Comparison of ENCODE assay signal across 14 mouse cellular contexts in the genomic region with DNA sequence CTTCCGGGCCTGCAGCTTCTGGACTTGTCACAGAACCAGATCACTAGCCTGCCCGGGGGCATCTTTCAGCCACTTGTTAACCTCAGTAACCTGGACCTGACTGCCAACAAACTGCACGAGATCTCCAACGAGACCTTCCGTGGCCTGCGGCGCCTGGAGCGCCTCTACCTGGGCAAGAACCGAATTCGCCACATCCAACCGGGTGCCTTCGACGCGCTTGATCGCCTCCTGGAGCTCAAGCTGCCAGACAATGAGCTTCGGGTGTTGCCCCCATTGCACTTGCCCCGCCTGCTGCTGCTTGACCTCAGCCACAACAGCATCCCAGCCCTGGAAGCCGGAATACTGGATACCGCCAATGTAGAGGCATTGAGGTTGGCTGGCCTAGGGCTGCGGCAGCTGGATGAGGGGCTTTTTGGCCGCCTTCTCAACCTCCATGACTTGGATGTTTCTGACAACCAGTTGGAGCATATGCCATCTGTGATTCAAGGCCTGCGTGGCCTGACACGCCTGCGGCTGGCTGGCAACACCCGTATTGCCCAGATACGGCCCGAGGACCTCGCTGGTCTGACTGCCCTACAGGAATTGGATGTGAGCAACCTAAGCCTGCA. TPM values are rescaled to one million over a fixed set of nuclear protein-coding genes. Genes with fewer than 3 reads are reported as not detected.
DNase-seq lines count a peak whose midpoint lies in the region; ATAC-seq and TF ChIP-seq lines count a peak whose summit lies in the region.
"Had no signal": no experiment of that assay in that cellular context is flagged by ENCODE, and none has a peak within 500 bp of the region (broad histone marks: within the 10 kb centered on the region; RNA-seq: fewer than 3 reads in every experiment).

No protein-coding gene starts in this region.

- no peak overlapping the region for H3K4me3 ChIP-seq in heart, adult 2 months
- H3K4me3 ChIP-seq in embryonic facial prominence, embryonic 13.5 days = no peak overlapping the region
- H3K4me3 ChIP-seq in myocyte = no peak overlapping the region
- no peak overlapping the region for H3K4me3 ChIP-seq in forebrain, embryonic 11.5 days (ENCODE audit: low read depth, low read length)
- H3K4me3 ChIP-seq: forebrain, embryonic 12.5 days had no signal

- no peak for TF ChIP-seq CTCF in heart, adult 2 months (IDR thresholded peaks at IDR 0.05)

- H3K4me1 ChIP-seq in heart, adult 2 months (ENCODE audit: control insufficient read depth, insufficient read depth, low read length) = peaks cover 20% of the 10 kb centered on the region
- H3K4me1 ChIP-seq in embryonic facial prominence, embryonic 13.5 days = peaks cover 96% of the 10 kb centered on the region
- peaks cover 1% of the 10 kb centered on the region; the same call in 1 of the 2 replicates for H3K4me1 ChIP-seq in forebrain, embryonic 11.5 days (replicated peaks; ENCODE audit: control insufficient read depth, insufficient read depth, low read length)

- H3K9ac ChIP-seq in heart, adult 2 months (ENCODE audit: low read depth, low read length) = no peak overlapping the region
- no peak overlapping the region for H3K9ac ChIP-seq in embryonic facial prominence, embryonic 13.5 days
- no peak overlapping the region for H3K9ac ChIP-seq in forebrain, embryonic 11.5 days (ENCODE audit: low read length)
- H3K9ac ChIP-seq: forebrain, embryonic 12.5 days had no signal

- peaks cover 3% of the 10 kb centered on the region for H3K79me2 ChIP-seq in heart, adult 2 months (replicated peaks; ENCODE audit: control insufficient read depth, insufficient read depth, low read length)
- H3K79me2 ChIP-seq in myocyte (ENCODE audit: control insufficient read depth, insufficient read depth) = peaks cover 55% of the 10 kb centered on the region

- peak overlapping the region; percentile 68 for H3K27ac ChIP-seq in heart, adult 2 months
- H3K27ac ChIP-seq in embryonic facial prominence, embryonic 13.5 days = 0 out of 2 replicates have a peak overlapping the region, but pooled peaks have one; percentile 85
- no peak overlapping the region for H3K27ac ChIP-seq in forebrain, embryonic 11.5 days (ENCODE audit: low read depth, low read length)
- H3K27ac ChIP-seq: forebrain, embryonic 12.5 days had no signal

- no peaks in the 10 kb centered on the region for H3K36me3 ChIP-seq in heart, adult 2 months (ENCODE audit: control insufficient read depth, insufficient read depth, low read length)
- peaks cover 83% of the 10 kb centered on the region for H3K36me3 ChIP-seq in embryonic facial prominence, embryonic 13.5 days
- peaks cover 23% of the 10 kb centered on the region for H3K36me3 ChIP-seq in myocyte (ENCODE audit: control insufficient read depth, insufficient read depth)
- H3K36me3 ChIP-seq in forebrain, embryonic 11.5 days (ENCODE audit: control insufficient read depth, insufficient read depth, low read length) = no peaks in the 10 kb centered on the region; the same call in 1 of the 2 replicates

- no peaks in the 10 kb centered on the region for H3K27me3 ChIP-seq in heart, adult 2 months (ENCODE audit: control insufficient read depth, insufficient read depth, low read length)
- no peaks in the 10 kb centered on the region for H3K27me3 ChIP-seq in embryonic facial prominence, embryonic 13.5 days
- H3K27me3 ChIP-seq in myocyte (ENCODE audit: control insufficient read depth, insufficient read depth, insufficient read length) = no peaks in the 10 kb centered on the region
- no peaks in the 10 kb centered on the region for H3K27me3 ChIP-seq in forebrain, embryonic 11.5 days (ENCODE audit: control insufficient read depth, insufficient read depth, low read length)
- H3K27me3 ChIP-seq: forebrain, embryonic 12.5 days; Patski had no signal

- TF ChIP-seq POLR2A in heart, adult 2 months (IDR thresholded peaks at IDR 0.05; ENCODE audit: insufficient read depth, low read depth, low read length) = no peak
- TF ChIP-seq POLR2A in myocyte (IDR thresholded peaks at IDR 0.05; ENCODE audit: insufficient read length, low read depth) = no peak

- intact Hi-C loops in heart, adult 2 months (cut with DNase I) = no loop called here
- intact Hi-C loops in heart, postnatal 36 days (cut with DNase I) = no loop called here

- no peak for TF ChIP-seq EP300 in heart, adult 2 months (IDR thresholded peaks at IDR 0.05; ENCODE audit: insufficient read depth, low read depth, low read length)

- DNase-seq in heart, adult 2 months = no peak
- no peak for DNase-seq in heart, postnatal 36 days
- peak; percentile 2 for DNase-seq in lung, postnatal 10 days
- no peak for DNase-seq in lung, adult 18-20 months
- no peak for DNase-seq in forebrain, embryonic 11.5 days (ENCODE audit: low spot score)
- no peak for DNase-seq in ovary, postnatal 10 days (ENCODE audit: low spot score)
- DNase-seq: B cell, adult 2 months; gastrocnemius, postnatal 10 days; lung, adult 2 months had no signal

- H3ac ChIP-seq in myocyte (ENCODE audit: control insufficient read depth, insufficient read length) = no peak overlapping the region

- no peaks in the 10 kb centered on the region for H3K9me3 ChIP-seq in embryonic facial prominence, embryonic 13.5 days
- no peaks in the 10 kb centered on the region for H3K9me3 ChIP-seq in forebrain, embryonic 11.5 days (ENCODE audit: control insufficient read depth, low read length)
- H3K9me3 ChIP-seq: forebrain, embryonic 12.5 days had no signal

- no peak for ATAC-seq in embryonic facial prominence, embryonic 13.5 days (ENCODE audit: insufficient number of reproducible peaks, insufficient read depth, low FRiP score, low TSS enrichment, low read depth)
- no peak for ATAC-seq in forebrain, embryonic 11.5 days (replicated peaks; ENCODE audit: low FRiP score)
- ATAC-seq: Patski had no signal

- H3K4me2 ChIP-seq in embryonic facial prominence, embryonic 13.5 days = no peak overlapping the region; the same call in 1 of the 2 replicates
- H3K4me2 ChIP-seq in myocyte (ENCODE audit: low read depth) = peak overlapping the region; percentile 64
- H3K4me2 ChIP-seq in forebrain, embryonic 11.5 days (ENCODE audit: low read depth, low read length, severe bottlenecking) = no peak overlapping the region
- H3K4me2 ChIP-seq: forebrain, embryonic 12.5 days had no signal

- 84% methylated on average over 28 of the region's 28 CpGs for WGBS in heart, adult 2 months
- WGBS in embryonic facial prominence, embryonic 13.5 days = 85% methylated on average over 28 of the region's 28 CpGs
- WGBS in forebrain, embryonic 11.5 days = 86% methylated on average over 28 of the region's 28 CpGs

TF ChIP-seq in myocyte, 11 proteins besides CTCF, POLR2A, EP300 and RAD21:
- peak in 1 of 3 experiments; percentile 17 for TF ChIP-seq MYOG (IDR thresholded peaks at IDR 0.05; ENCODE audit: control insufficient read depth in 1 of 3, insufficient read depth in 1 of 3, insufficient read length in 2 of 3, low read depth in 2 of 3)
- TF ChIP-seq MAX (IDR thresholded peaks at IDR 0.05; ENCODE audit: low read depth) = no peak

RNA-seq across cellular contexts. Expression of gene Dnaja3, which starts 8.7 kb away (rescaled TPM):
- 100 to 1,000 TPM; 138 to 150 TPM for total RNA-seq in heart, adult 2 months (2021)
- polyA plus RNA-seq in heart, adult 2 months (2012; rRNA removed) = 80.8 and 104 TPM in 2 replicates
- total RNA-seq in heart, postnatal 36 days (2021) = 100 to 1,000 TPM; 143 to 164 TPM
- 54.0 and 58.7 TPM in 2 replicates for polyA plus RNA-seq in embryonic facial prominence, embryonic 13.5 days (2015; fragmentation: Nextera tagmentation; extraction: Ambion mirVana)
- 69.5 TPM for polyA plus RNA-seq in myocyte (2012; fragmentation: generic; extraction: Trizol)
- polyA plus RNA-seq in forebrain, embryonic 11.5 days (2014; fragmentation: Nextera tagmentation; extraction: Ambion mirVana) = 57.7 and 60.7 TPM in 2 replicates

RNA-seq across cellular contexts. Expression of gene Vasn, which starts 8.8 kb away (rescaled TPM):
- 10 to 100 TPM in 1 of 2 experiments, 1 to 10 TPM in 1; 9.2 to 10.5 TPM for total RNA-seq in heart, adult 2 months (2021)
- polyA plus RNA-seq in heart, adult 2 months (2012; rRNA removed) = 23.9 and 24.2 TPM in 2 replicates
- 10 to 100 TPM in 1 of 2 experiments, 1 to 10 TPM in 1; 9.2 to 11.0 TPM for total RNA-seq in heart, postnatal 36 days (2021)
- 29.2 and 30.2 TPM in 2 replicates for polyA plus RNA-seq in embryonic facial prominence, embryonic 13.5 days (2015; fragmentation: Nextera tagmentation; extraction: Ambion mirVana)
- 34.7 TPM for polyA plus RNA-seq in myocyte (2012; fragmentation: generic; extraction: Trizol)
- 7.6 and 7.7 TPM in 2 replicates for polyA plus RNA-seq in forebrain, embryonic 11.5 days (2014; fragmentation: Nextera tagmentation; extraction: Ambion mirVana)
- total RNA-seq: megakaryocyte, adult 5-6 weeks had no signal

RNA-seq across cellular contexts. Expression of gene Pam16, which starts 23.7 kb away (rescaled TPM):
- total RNA-seq in heart, adult 2 months (2021) = 100 to 1,000 TPM; 119 to 165 TPM
- polyA plus RNA-seq in heart, adult 2 months (2012; rRNA removed) = 36.3 and 39.4 TPM in 2 replicates
- 100 to 1,000 TPM; 134 to 150 TPM for total RNA-seq in heart, postnatal 36 days (2021)
- polyA plus RNA-seq in embryonic facial prominence, embryonic 13.5 days (2015; fragmentation: Nextera tagmentation; extraction: Ambion mirVana) = 71.0 and 99.5 TPM in 2 replicates
- 98.6 TPM for polyA plus RNA-seq in myocyte (2012; fragmentation: generic; extraction: Trizol)
- polyA plus RNA-seq in forebrain, embryonic 11.5 days (2014; fragmentation: Nextera tagmentation; extraction: Ambion mirVana) = 87.4 and 91.4 TPM in 2 replicates

RNA-seq across cellular contexts. Expression of gene Coro7, which starts 31.1 kb away (rescaled TPM):
- total RNA-seq in heart, adult 2 months (2021) = 10 to 100 TPM; 14.6 to 15.9 TPM
- 20.8 and 22.8 TPM in 2 replicates for polyA plus RNA-seq in heart, adult 2 months (2012; rRNA removed)
- total RNA-seq in heart, postnatal 36 days (2021) = 10 to 100 TPM; 13.0 to 13.7 TPM
- 16.9 and 17.0 TPM in 2 replicates for polyA plus RNA-seq in embryonic facial prominence, embryonic 13.5 days (2015; fragmentation: Nextera tagmentation; extraction: Ambion mirVana)
- 15.2 TPM for polyA plus RNA-seq in myocyte (2012; fragmentation: generic; extraction: Trizol)
- polyA plus RNA-seq in forebrain, embryonic 11.5 days (2014; fragmentation: Nextera tagmentation; extraction: Ambion mirVana) = 20.5 and 23.3 TPM in 2 replicates

RNA-seq across cellular contexts. Expression of gene Glis2, which starts 54.0 kb away (rescaled TPM):
- total RNA-seq in heart, adult 2 months (2021) = 10 to 100 TPM; 10.0 to 11.1 TPM
- 17.3 and 23.8 TPM in 2 replicates for polyA plus RNA-seq in heart, adult 2 months (2012; rRNA removed)
- total RNA-seq in heart, postnatal 36 days (2021) = 10 to 100 TPM; 16.0 to 16.7 TPM
- polyA plus RNA-seq in embryonic facial prominence, embryonic 13.5 days (2015; fragmentation: Nextera tagmentation; extraction: Ambion mirVana) = 25.3 and 31.2 TPM in 2 replicates
- 29.6 TPM for polyA plus RNA-seq in myocyte (2012; fragmentation: generic; extraction: Trizol)
- 31.3 and 34.5 TPM in 2 replicates for polyA plus RNA-seq in forebrain, embryonic 11.5 days (2014; fragmentation: Nextera tagmentation; extraction: Ambion mirVana)
